Comparison of ENCODE assay signal across 31 mouse cellular contexts in genomic region chr2:127217746-127218145, GRCm38 (mm10).
"Had no signal": no experiment of that assay in that cellular context is flagged by ENCODE, and none has a peak within 500 bp of the region (broad histone marks: within the 10 kb centered on the region; RNA-seq: fewer than 3 reads in every experiment).

No protein-coding gene starts in this region.

- DNase-seq: left cerebral cortex, postnatal 4 days; liver; liver, embryonic 13.5 days; liver, postnatal 0 days; lung, adult 18-20 months; lung, adult 2 months; lung, embryonic 14.5 days; lung, postnatal 10 days; lung, postnatal 14 days; lung, postnatal 36 days; lung, postnatal 4 days; midbrain, embryonic 14.5 days had no signal

- H3K9me3 ChIP-seq: limb, embryonic 10.5 days; limb, embryonic 12.5 days; limb, embryonic 13.5 days; limb, embryonic 15.5 days; liver, embryonic 12.5 days; liver, embryonic 13.5 days; liver, embryonic 15.5 days; lung, embryonic 15.5 days; megakaryocyte, embryonic 14.5 days; midbrain, embryonic 12.5 days; midbrain, embryonic 13.5 days; midbrain, embryonic 15.5 days; neural tube, embryonic 12.5 days had no signal

- H3K4me3 ChIP-seq: left cerebral cortex, adult 2 months; limb, embryonic 10.5 days; limb, embryonic 12.5 days; limb, embryonic 13.5 days; limb, embryonic 15.5 days; liver, embryonic 12.5 days; liver, embryonic 13.5 days; liver, embryonic 15.5 days; lung, embryonic 15.5 days; megakaryocyte, embryonic 14.5 days; midbrain, embryonic 12.5 days; midbrain, embryonic 13.5 days; midbrain, embryonic 15.5 days; myocyte; neural tube, embryonic 12.5 days had no signal

- H3K4me1 ChIP-seq: limb, embryonic 10.5 days; limb, embryonic 12.5 days; limb, embryonic 13.5 days; limb, embryonic 15.5 days; liver, embryonic 12.5 days; liver, embryonic 13.5 days; liver, embryonic 15.5 days; lung, embryonic 15.5 days; megakaryocyte, embryonic 14.5 days; midbrain, embryonic 12.5 days; midbrain, embryonic 13.5 days; midbrain, embryonic 15.5 days; neural tube, embryonic 12.5 days had no signal

- H3K4me2 ChIP-seq: limb, embryonic 12.5 days; limb, embryonic 13.5 days; limb, embryonic 15.5 days; liver, embryonic 11.5 days; liver, embryonic 12.5 days; liver, embryonic 13.5 days; liver, embryonic 15.5 days; lung, embryonic 14.5 days; lung, embryonic 15.5 days; midbrain, embryonic 12.5 days; midbrain, embryonic 13.5 days; midbrain, embryonic 15.5 days; neural tube, embryonic 12.5 days had no signal

- H3K9ac ChIP-seq: limb, embryonic 12.5 days; limb, embryonic 13.5 days; limb, embryonic 15.5 days; liver, embryonic 12.5 days; liver, embryonic 13.5 days; liver, embryonic 14.5 days; liver, embryonic 15.5 days; liver, postnatal 0 days; lung, embryonic 14.5 days; lung, embryonic 15.5 days; midbrain, embryonic 12.5 days; midbrain, embryonic 13.5 days; midbrain, embryonic 15.5 days; neural tube, embryonic 12.5 days had no signal

- ATAC-seq: liver, embryonic 12.5 days; liver, postnatal 0 days; lung, postnatal 0 days; midbrain, embryonic 13.5 days; midbrain, embryonic 15.5 days; midbrain, embryonic 16.5 days had no signal

- H3K27me3 ChIP-seq: limb, embryonic 12.5 days; limb, embryonic 13.5 days; limb, embryonic 15.5 days; liver, embryonic 12.5 days; liver, embryonic 13.5 days; liver, embryonic 15.5 days; lung, embryonic 15.5 days; megakaryocyte, embryonic 14.5 days; midbrain, embryonic 12.5 days; midbrain, embryonic 13.5 days; midbrain, embryonic 15.5 days; neural tube, embryonic 12.5 days had no signal

- H3K27ac ChIP-seq: left cerebral cortex, adult 2 months; limb, embryonic 10.5 days; limb, embryonic 12.5 days; limb, embryonic 13.5 days; limb, embryonic 15.5 days; liver, embryonic 12.5 days; liver, embryonic 13.5 days; liver, embryonic 14.5 days; liver, embryonic 15.5 days; lung, embryonic 15.5 days; macrophage; midbrain, embryonic 12.5 days; midbrain, embryonic 13.5 days; midbrain, embryonic 15.5 days; neural tube, embryonic 12.5 days had no signal
